26 mouse cellular contexts compared by ENCODE assay signal in genomic region chr11:6669041-6669440, GRCm38 (mm10). TPM values are rescaled to one million over a fixed set of nuclear protein-coding genes. Genes with fewer than 3 reads are reported as not detected.
"Had no signal": no experiment of that assay in that cellular context is flagged by ENCODE, and none has a peak within 500 bp of the region (broad histone marks: within the 10 kb centered on the region; RNA-seq: fewer than 3 reads in every experiment).

No protein-coding gene starts in this region.

- H3K27me3 ChIP-seq: liver, embryonic 13.5 days had no signal

- H3K4me1 ChIP-seq: liver, embryonic 13.5 days had no signal

- H3K27ac ChIP-seq: layer of hippocampus, adult 2 months; liver, embryonic 13.5 days; stomach, postnatal 0 days had no signal

- DNase-seq: kidney, postnatal 25 days; layer of hippocampus, adult 9-11 months; liver, embryonic 13.5 days; lung, adult 2 months; lung, postnatal 14 days; lung, postnatal 4 days; midbrain, embryonic 14.5 days; right cerebral cortex, postnatal 14 days; right cerebral cortex, postnatal 4 days; thymus, adult 2 months; thymus, postnatal 14 days; thymus, postnatal 4 days had no signal

- H3K9me3 ChIP-seq: liver, embryonic 13.5 days had no signal

- H3K4me2 ChIP-seq: liver, embryonic 13.5 days; midbrain, embryonic 11.5 days had no signal

- H3K9ac ChIP-seq: liver, embryonic 13.5 days had no signal

- H3K36me3 ChIP-seq: liver, embryonic 13.5 days had no signal

- H3K4me3 ChIP-seq: layer of hippocampus, adult 2 months; liver, embryonic 13.5 days had no signal

RNA-seq across cellular contexts. Expression of gene Ramp3, which starts 10.7 kb away (rescaled TPM):
- polyA plus RNA-seq: liver, embryonic 13.5 days had no signal

RNA-seq across cellular contexts. Expression of gene Wap, which starts 30.6 kb away (rescaled TPM):
- polyA plus RNA-seq: kidney, embryonic 14.5 days; large intestine, adult 2 months; limb, embryonic 11.5 days; limb, embryonic 14.5 days; liver, adult 2 months; liver, embryonic 13.5 days; liver, embryonic 16.5 days; lung, adult 2 months; lung, embryonic 16.5 days; midbrain, embryonic 11.5 days; midbrain, embryonic 14.5 days; midbrain, postnatal 0 days; neural tube, embryonic 11.5 days; neural tube, embryonic 14.5 days; stomach, embryonic 14.5 days had no signal
